Mouse (Mus musculus) NIH3T3 (cell line): ENCODE measurements at regions not wholly inside any gene's neighbourhood (a gene's known extent, or its start where the extent isn't known, plus 50 kb on each side); places are given as distances from the start of the nearest gene placed in this dataset.

ENCODE experiments used
- DNase-seq: peaks from one replicate; pipeline ENCODE4 v3.0.0-alpha.2; 2012; ENCODE audit warnings: low read depth

- DNase-seq = no peak
Observed at GRCm38 (mm10) chr10:39218151-39218550, 54.6 kb upstream of the Ccn6 start.

- no peak for DNase-seq
Observed at GRCm38 (mm10) chr10:39216142-39216904, 52.7 kb upstream of the Ccn6 start.

DNA sequence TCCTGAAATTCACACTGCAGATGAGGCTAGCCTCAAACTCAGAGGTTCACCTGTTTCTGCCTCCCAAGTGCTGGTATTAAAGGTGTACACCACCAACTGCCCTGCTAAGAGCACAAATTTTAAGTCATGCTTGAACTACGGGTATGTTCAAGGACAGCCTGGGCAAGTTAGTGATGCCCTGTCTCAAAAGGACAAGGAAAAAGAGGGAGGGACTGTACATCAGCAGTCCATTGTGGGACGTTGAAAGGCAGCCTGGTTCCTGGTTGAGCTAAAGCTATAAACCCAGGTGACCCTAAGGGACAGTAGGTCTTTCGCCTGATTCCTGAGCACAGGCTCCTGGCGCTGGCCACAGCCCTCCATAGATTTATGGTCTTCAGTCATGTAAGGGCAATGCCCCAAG, 51.0 kb upstream of the Ccn6 start:
- no peak for DNase-seq
